Mouse (Mus musculus): ENCODE measurements around the gene Bax.
"Not testable (repeated sequence)": the region's sequence is repeated elsewhere in the genome, so short reads cannot be mapped to it uniquely, and the experiment has no call there.

The Bax gene

GRCm38 (mm10) chr7:45481374-45481927 is 14.8 kb upstream of the Bax start, which contains the start of gene Tulp2:
Gene Tulp2 (plus strand): TSS chr7:45481877.
- peak; percentile 75 for DNase-seq

- not testable (repeated sequence) for DNase-seq
Measured at GRCm38 (mm10) chr7:45480310-45480709, 13.6 kb upstream of the Bax start.

- DNase-seq: no peak
Measured at GRCm38 (mm10) chr7:45478774-45479173, 12.1 kb upstream of the Bax start.

- peak; percentile 66 for DNase-seq
Measured at GRCm38 (mm10) chr7:45477003-45477402, 10.3 kb upstream of the Bax start.

GRCm38 (mm10) chr7:45476453-45476852 is 9.8 kb upstream of the Bax start:
- no peak for DNase-seq

GRCm38 (mm10) chr7:45475291-45475969 is 8.7 kb upstream of the Bax start:
- DNase-seq: no peak

- DNase-seq: peak; percentile 70
Measured at GRCm38 (mm10) chr7:45470869-45471268, 4.2 kb upstream of the Bax start.

- DNase-seq: no peak
Measured at GRCm38 (mm10) chr7:45467090-45467670, 482 bp upstream of the Bax start.

- no peak for DNase-seq
Measured at GRCm38 (mm10) chr7:45465549-45465948, 1.1 kb downstream of the Bax start.

- no peak for DNase-seq
Measured at GRCm38 (mm10) chr7:45465112-45465511, 1.6 kb downstream of the Bax start.

GRCm38 (mm10) chr7:45463987-45464778 is 2.5 kb downstream of the Bax start:
- DNase-seq: no peak

GRCm38 (mm10) chr7:45462868-45463267 is 3.8 kb downstream of the Bax start:
- DNase-seq: not testable (repeated sequence)

GRCm38 (mm10) chr7:45462325-45462724 is 4.4 kb downstream of the Bax start:
- no peak for DNase-seq

- no peak for DNase-seq
Measured at GRCm38 (mm10) chr7:45461781-45462180, 4.9 kb downstream of the Bax start.

GRCm38 (mm10) chr7:45461326-45461725 is 5.4 kb downstream of the Bax start:
- DNase-seq: no peak

GRCm38 (mm10) chr7:45460860-45461314 is 5.8 kb downstream of the Bax start:
- DNase-seq: peak; percentile 37

GRCm38 (mm10) chr7:45460377-45460776 is 6.3 kb downstream of the Bax start:
- DNase-seq: no peak

- DNase-seq: peak; percentile 98
Measured at GRCm38 (mm10) chr7:45459564-45460140, 7.0 kb downstream of the Bax start, which contains the start of gene Ftl1. Gene Ftl1 (minus strand): TSS chr7:45459884.

- peak; percentile 72 for DNase-seq
Measured at GRCm38 (mm10) chr7:45458748-45459563, 7.7 kb downstream of the Bax start.

GRCm38 (mm10) chr7:45457204-45458060 is 9.3 kb downstream of the Bax start:
- DNase-seq: no peak

- no peak for DNase-seq
Measured at GRCm38 (mm10) chr7:45456721-45457203, 9.9 kb downstream of the Bax start.
